Mouse (Mus musculus) forebrain, embryonic 10.5 days (tissue): ENCODE results near the gene Naa15. TPM values are rescaled to one million over a fixed set of nuclear protein-coding genes. Genes with fewer than 3 reads are reported as not detected.
A peak's percentile ranks its signal among the peaks of the same experiment; 100 is the strongest.

ENCODE experiments used
- DNase-seq: peaks from one replicate; pipeline ENCODE4 v3.0.0-alpha.2; 2017; ENCODE audit warnings: low spot score; ENCODE audit errors: extremely low spot score
- H3K27ac ChIP-seq: fragments of 300-500 bp; sonication (generic); 2 replicates; pipeline ENCODE4 v1.5.1; 2016; ENCODE audit warnings: mild to moderate bottlenecking
- H3K27me3 ChIP-seq: fragments of 300-500 bp; sonication (generic); 2 replicates; pipeline ENCODE4 v1.6.1; 2016; ENCODE audit warnings: mild to moderate bottlenecking; ENCODE audit not compliant: poor library complexity, severe bottlenecking
- H3K36me3 ChIP-seq: fragments of 300-500 bp; sonication (generic); replicated peaks from 2 replicates; pipeline ENCODE4 v1.6.1; 2016; ENCODE audit warnings: mild to moderate bottlenecking, moderate library complexity
- H3K4me1 ChIP-seq: fragments of 300-500 bp; sonication (generic); 2 replicates; pipeline ENCODE4 v1.6.1; 2016
- H3K4me3 ChIP-seq: fragments of 300-500 bp; sonication (generic); 2 replicates; pipeline ENCODE4 v1.5.1; 2016; ENCODE audit warnings: mild to moderate bottlenecking, moderate library complexity
- H3K9me3 ChIP-seq: fragments of 300-500 bp; sonication (generic); 2 replicates; pipeline ENCODE4 v1.6.1; 2016; ENCODE audit warnings: mild to moderate bottlenecking, moderate library complexity
- WGBS: fragments of 180-500 bp; shearing (Covaris S2); methylation state at CpG from one replicate; pipeline ENCODE4 v1.1.7; 2016; 5-methylcytosine and 5-hydroxymethylcytosine counted together
- polyA plus RNA-seq: library from polyadenylated mRNA; unstranded; fragments of >200 nt; fragmentation: Nextera tagmentation; extraction: Ambion mirVana; gene quantifications from 2 replicates; pipeline ENCODE4 v1.2.1, GENCODE M21; 2016

Naa15 gene
- polyA plus RNA-seq, 1 experiment from 2014 or later = 68.3 TPM

GRCm38 (mm10) chr3:51482781-51483180 is 67.8 kb downstream of the Naa15 start:
- Histone ChIP-seq H3K27ac (peak overlapping the region; percentile 96), H3K27me3 (no peaks in the 10 kb centered on the region), H3K9me3 (no peaks in the 10 kb centered on the region), H3K4me3 (peak overlapping the region; percentile 85), H3K4me1 (peaks cover 30% of the 10 kb centered on the region), H3K36me3 (peaks cover 7% of the 10 kb centered on the region)
- 81% methylated on average over 3 of the region's 3 CpGs for WGBS
- DNase-seq = no peak

GRCm38 (mm10) chr3:51483741-51484359 is 68.9 kb downstream of the Naa15 start, which contains the start of gene Rab33b:
TSS of gene Rab33b (plus strand) at chr3:51483920.
- H3K4me3 ChIP-seq = peak within 1 kb of the TSS; percentile 85
- H3K27me3 ChIP-seq = no peaks in the 10 kb centered on the region
- DNase-seq = peak; percentile 96
- peak within 1 kb of the TSS; percentile 96 for H3K27ac ChIP-seq
- peaks cover 14% of the 10 kb centered on the region for H3K36me3 ChIP-seq
- no peaks in the 10 kb centered on the region for H3K9me3 ChIP-seq
- peaks cover 30% of the 10 kb centered on the region for H3K4me1 ChIP-seq
- WGBS = under 1% methylated on average over 70 of the region's 70 CpGs

- peak overlapping the region; percentile 85 for H3K4me3 ChIP-seq
- peak overlapping the region; percentile 96 for H3K27ac ChIP-seq
- DNase-seq = no peak
- H3K27me3 ChIP-seq = no peaks in the 10 kb centered on the region
- WGBS = under 1% methylated on average over 33 of the region's 33 CpGs
- H3K4me1 ChIP-seq = peaks cover 30% of the 10 kb centered on the region
- peaks cover 14% of the 10 kb centered on the region for H3K36me3 ChIP-seq
- H3K9me3 ChIP-seq = no peaks in the 10 kb centered on the region
These were observed 69.4 kb downstream of the Naa15 start for GRCm38 (mm10) chr3:51484370-51484769.

GRCm38 (mm10) chr3:51485347-51485746 is 70.4 kb downstream of the Naa15 start:
- Histone ChIP-seq H3K36me3 (peaks cover 14% of the 10 kb centered on the region), H3K4me1 (peaks cover 30% of the 10 kb centered on the region), H3K9me3 (no peaks in the 10 kb centered on the region), H3K27me3 (no peaks in the 10 kb centered on the region), H3K4me3 (peak overlapping the region; percentile 85), H3K27ac (no peak overlapping the region)
- no peak for DNase-seq
- 87% methylated on average over 4 of the region's 4 CpGs for WGBS

GRCm38 (mm10) chr3:51486491-51487195 is 71.7 kb downstream of the Naa15 start:
- Histone ChIP-seq H3K4me3 (no peak overlapping the region), H3K27ac (no peak overlapping the region), H3K36me3 (peaks cover 16% of the 10 kb centered on the region), H3K9me3 (no peaks in the 10 kb centered on the region), H3K27me3 (no peaks in the 10 kb centered on the region), H3K4me1 (peaks cover 30% of the 10 kb centered on the region)
- DNase-seq = no peak
- WGBS = 89% methylated on average over 4 of the region's 4 CpGs

- no peak for DNase-seq
- Histone ChIP-seq H3K27me3 (no peaks in the 10 kb centered on the region), H3K9me3 (no peaks in the 10 kb centered on the region), H3K4me1 (peaks cover 6% of the 10 kb centered on the region), H3K36me3 (peaks cover 36% of the 10 kb centered on the region), H3K4me3 (no peak overlapping the region), H3K27ac (no peak overlapping the region)
- WGBS = 80% methylated on average over 7 of the region's 7 CpGs
These were observed 75.3 kb downstream of the Naa15 start for GRCm38 (mm10) chr3:51490088-51490753.

- no peaks in the 10 kb centered on the region for H3K4me1 ChIP-seq
- peaks cover 38% of the 10 kb centered on the region for H3K36me3 ChIP-seq
- DNase-seq = no peak
- no peaks in the 10 kb centered on the region for H3K9me3 ChIP-seq
- no peaks in the 10 kb centered on the region for H3K27me3 ChIP-seq
- H3K4me3 ChIP-seq = no peak overlapping the region
- no peak overlapping the region for H3K27ac ChIP-seq
- 94% methylated on average over 13 of the region's 13 CpGs for WGBS
These were observed 78.4 kb downstream of the Naa15 start for GRCm38 (mm10) chr3:51493272-51493838.

- Histone ChIP-seq H3K27me3 (no peaks in the 10 kb centered on the region), H3K9me3 (no peaks in the 10 kb centered on the region), H3K4me1 (no peaks in the 10 kb centered on the region), H3K27ac (no peak overlapping the region), H3K4me3 (no peak overlapping the region), H3K36me3 (peaks cover 36% of the 10 kb centered on the region)
- WGBS = 93% methylated on average over 2 of the region's 2 CpGs
- DNase-seq = no peak
These were observed 79.5 kb downstream of the Naa15 start for GRCm38 (mm10) chr3:51494466-51494865.

GRCm38 (mm10) chr3:51495646-51496045 is 80.7 kb downstream of the Naa15 start:
- Histone ChIP-seq H3K27me3 (no peaks in the 10 kb centered on the region), H3K4me3 (no peak overlapping the region), H3K27ac (no peak overlapping the region), H3K4me1 (no peaks in the 10 kb centered on the region), H3K36me3 (peaks cover 36% of the 10 kb centered on the region), H3K9me3 (no peaks in the 10 kb centered on the region)
- no peak for DNase-seq
- 95% methylated on average over 9 of the region's 9 CpGs for WGBS

- 94% methylated on average over 1 of the region's 1 CpGs for WGBS
These were observed 83.0 kb downstream of the Naa15 start for GRCm38 (mm10) chr3:51497978-51498377.

GRCm38 (mm10) chr3:51498659-51499058 is 83.7 kb downstream of the Naa15 start:
- DNase-seq = no peak
- 84% methylated on average over 5 of the region's 5 CpGs for WGBS
- peaks cover 28% of the 10 kb centered on the region for H3K36me3 ChIP-seq

More at GRCm38 (mm10) chr3:51497978-51498377, 83.0 kb downstream of the Naa15 start:
- Histone ChIP-seq H3K36me3 (peaks cover 34% of the 10 kb centered on the region), H3K27ac (no peak overlapping the region), H3K9me3 (no peaks in the 10 kb centered on the region), H3K27me3 (no peaks in the 10 kb centered on the region), H3K4me1 (no peaks in the 10 kb centered on the region), H3K4me3 (no peak overlapping the region)
- no peak for DNase-seq

GRCm38 (mm10) chr3:51499876-51500275 is 84.9 kb downstream of the Naa15 start:
- Histone ChIP-seq H3K9me3 (no peaks in the 10 kb centered on the region), H3K36me3 (peaks cover 17% of the 10 kb centered on the region), H3K27me3 (no peaks in the 10 kb centered on the region), H3K4me3 (no peak overlapping the region), H3K4me1 (peaks cover 7% of the 10 kb centered on the region; the same call in 1 of the 2 replicates), H3K27ac (no peak overlapping the region)
- WGBS = 93% methylated on average over 4 of the region's 4 CpGs
- no peak for DNase-seq

More at GRCm38 (mm10) chr3:51498659-51499058, 83.7 kb downstream of the Naa15 start:
- no peak overlapping the region for H3K4me3 ChIP-seq
- H3K9me3 ChIP-seq = no peaks in the 10 kb centered on the region
- H3K27me3 ChIP-seq = no peaks in the 10 kb centered on the region
- H3K4me1 ChIP-seq = no peaks in the 10 kb centered on the region
- H3K27ac ChIP-seq = no peak overlapping the region
